Mouse (Mus musculus): Measurements from ENCODE around the gene Rgs7bp. TPM values are rescaled to one million over a fixed set of nuclear protein-coding genes. Genes with fewer than 3 reads are reported as not detected.

Rgs7bp gene
- polyA plus RNA-seq, 1 experiment: not detected

DNA sequence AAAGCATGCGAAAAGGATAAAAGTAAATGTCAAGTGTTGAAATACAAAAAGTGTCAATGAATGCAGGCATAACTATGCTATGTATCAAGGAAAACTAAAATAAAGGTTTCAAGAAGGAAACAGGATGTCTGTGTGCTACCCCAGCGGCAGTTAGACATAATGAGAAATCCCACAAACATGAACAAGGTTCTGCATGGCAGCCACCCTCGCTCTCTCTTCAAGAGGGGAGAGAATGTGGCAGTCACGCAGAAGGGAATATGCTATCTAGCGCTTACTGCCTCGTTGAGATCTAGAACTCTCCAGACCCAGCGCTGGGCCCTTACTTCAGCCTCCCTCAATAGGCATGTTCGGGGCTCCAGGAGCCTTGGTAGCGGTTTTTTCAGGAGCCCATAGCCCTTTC is 38.2 kb downstream of the Rgs7bp start:
- Histone ChIP-seq H3K4me3 (ENCODE audit: insufficient read depth, low read depth, low read length) (no peak overlapping the region), H3K27ac (ENCODE audit: insufficient read depth, low read depth, low read length) (no peak overlapping the region), H3K4me1 (ENCODE audit: control insufficient read depth, insufficient read depth, low read length) (0 out of 2 replicates have a peak, but pooled peaks cover 2% of the 10 kb centered on the region)
- WGBS: 68% methylated on average over 9 of the region's 9 CpGs
- TF ChIP-seq CTCF (IDR thresholded peaks at IDR 0.05; ENCODE audit: insufficient read depth, low read depth, low read length): no peak
- no peak for TF ChIP-seq POLR2A (IDR thresholded peaks at IDR 0.05; ENCODE audit: insufficient read depth, low read depth, low read length)

DNA sequence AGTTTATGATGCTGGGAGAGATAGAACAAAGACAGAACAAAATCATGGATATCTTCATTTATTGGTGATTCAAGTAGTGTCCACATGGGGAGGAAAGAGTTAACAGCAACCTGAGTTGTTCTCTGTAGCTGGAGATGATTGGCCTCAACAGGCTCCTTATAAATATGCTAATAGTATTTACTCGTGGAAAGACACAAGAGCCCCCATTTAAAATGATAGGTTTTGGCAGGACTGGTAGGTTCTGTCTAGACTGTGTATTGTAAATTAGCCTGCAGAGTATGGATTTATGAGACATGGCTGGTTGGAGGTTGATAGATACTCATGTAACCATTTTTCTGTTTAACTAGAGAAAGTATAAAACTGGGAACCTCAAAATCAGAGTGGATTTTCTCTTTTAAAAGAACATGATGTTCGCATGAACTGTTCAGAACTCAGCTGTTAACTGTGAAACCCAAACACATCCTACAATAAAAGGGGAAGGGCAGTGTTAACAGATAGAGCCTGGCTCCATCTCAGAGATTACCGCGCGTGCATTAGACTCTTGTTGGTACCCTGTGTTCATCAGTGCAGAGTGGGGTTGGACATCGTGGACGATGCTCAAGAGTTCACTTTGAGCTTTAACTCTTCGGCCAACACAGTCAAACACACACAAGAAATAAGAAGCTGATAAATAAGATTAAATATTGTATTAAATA is 38.9 kb downstream of the Rgs7bp start:
- Histone ChIP-seq H3K4me1 (ENCODE audit: control insufficient read depth, insufficient read depth, low read length) (0 out of 2 replicates have a peak, but pooled peaks cover 2% of the 10 kb centered on the region), H3K4me3 (ENCODE audit: insufficient read depth, low read depth, low read length) (no peak overlapping the region), H3K27ac (ENCODE audit: insufficient read depth, low read depth, low read length) (no peak overlapping the region)
- 50% methylated on average over 8 of the region's 8 CpGs for WGBS
- TF ChIP-seq POLR2A (IDR thresholded peaks at IDR 0.05; ENCODE audit: insufficient read depth, low read depth, low read length) (no peak), CTCF (IDR thresholded peaks at IDR 0.05; ENCODE audit: insufficient read depth, low read depth, low read length) (no peak)

- H3K27ac ChIP-seq (ENCODE audit: insufficient read depth, low read depth, low read length): no peak overlapping the region
- TF ChIP-seq POLR2A (IDR thresholded peaks at IDR 0.05; ENCODE audit: insufficient read depth, low read depth, low read length): no peak
- no peak for TF ChIP-seq CTCF (IDR thresholded peaks at IDR 0.05; ENCODE audit: insufficient read depth, low read depth, low read length)
- H3K4me3 ChIP-seq (ENCODE audit: insufficient read depth, low read depth, low read length): no peak overlapping the region
- H3K4me1 ChIP-seq (ENCODE audit: control insufficient read depth, insufficient read depth, low read length): no peaks in the 10 kb centered on the region
- 77% methylated on average over 5 of the region's 5 CpGs for WGBS
These were observed 43.4 kb downstream of the Rgs7bp start for GRCm38 (mm10) chr13:105011300-105011699.

DNA sequence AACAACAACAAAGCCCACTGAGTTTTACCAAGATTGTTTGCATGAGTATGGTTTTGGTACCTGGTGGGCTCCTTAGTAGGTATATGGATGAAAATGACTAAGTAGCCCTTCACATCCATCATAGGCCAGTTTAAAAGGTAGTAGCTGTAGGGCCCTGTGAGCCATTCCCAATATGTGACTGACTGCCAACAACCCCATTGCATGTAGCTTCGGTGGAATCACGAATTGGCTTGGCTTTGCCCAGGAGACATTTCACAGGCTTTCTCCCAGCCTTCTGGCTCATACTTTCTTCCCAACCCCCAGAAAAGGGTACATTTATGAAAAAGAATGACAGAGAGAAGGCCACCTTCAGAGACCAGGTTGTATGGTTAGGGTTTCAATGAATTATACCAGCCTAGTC is 45.8 kb downstream of the Rgs7bp start:
- TF ChIP-seq POLR2A (IDR thresholded peaks at IDR 0.05; ENCODE audit: insufficient read depth, low read depth, low read length): no peak
- TF ChIP-seq CTCF (IDR thresholded peaks at IDR 0.05; ENCODE audit: insufficient read depth, low read depth, low read length): no peak
- H3K4me3 ChIP-seq (ENCODE audit: insufficient read depth, low read depth, low read length): no peak overlapping the region
- H3K4me1 ChIP-seq (ENCODE audit: control insufficient read depth, insufficient read depth, low read length): no peaks in the 10 kb centered on the region
- 78% methylated on average over 2 of the region's 2 CpGs for WGBS
- H3K27ac ChIP-seq (ENCODE audit: insufficient read depth, low read depth, low read length): no peak overlapping the region

- H3K27ac ChIP-seq (ENCODE audit: insufficient read depth, low read depth, low read length): 0 out of 2 replicates have a peak overlapping the region, but pooled peaks have one; percentile 5
- no peak overlapping the region for H3K4me3 ChIP-seq (ENCODE audit: insufficient read depth, low read depth, low read length)
- TF ChIP-seq CTCF (IDR thresholded peaks at IDR 0.05; ENCODE audit: insufficient read depth, low read depth, low read length): no peak
- no peak for TF ChIP-seq POLR2A (IDR thresholded peaks at IDR 0.05; ENCODE audit: insufficient read depth, low read depth, low read length)
- WGBS: 81% methylated on average over 2 of the region's 2 CpGs
- no peaks in the 10 kb centered on the region for H3K4me1 ChIP-seq (ENCODE audit: control insufficient read depth, insufficient read depth, low read length)
These were observed 51.9 kb downstream of the Rgs7bp start for GRCm38 (mm10) chr13:105002831-105003157.

GRCm38 (mm10) chr13:105002132-105002830 is 52.4 kb downstream of the Rgs7bp start:
- Histone ChIP-seq H3K4me3 (ENCODE audit: insufficient read depth, low read depth, low read length) (no peak overlapping the region), H3K4me1 (ENCODE audit: control insufficient read depth, insufficient read depth, low read length) (no peaks in the 10 kb centered on the region), H3K27ac (ENCODE audit: insufficient read depth, low read depth, low read length) (0 out of 2 replicates have a peak overlapping the region, but pooled peaks have one; percentile 5)
- TF ChIP-seq POLR2A (IDR thresholded peaks at IDR 0.05; ENCODE audit: insufficient read depth, low read depth, low read length): no peak
- TF ChIP-seq CTCF (IDR thresholded peaks at IDR 0.05; ENCODE audit: insufficient read depth, low read depth, low read length): no peak
- 47% methylated on average over 5 of the region's 5 CpGs for WGBS

- H3K4me3 ChIP-seq (ENCODE audit: insufficient read depth, low read depth, low read length): no peak overlapping the region
- TF ChIP-seq POLR2A (IDR thresholded peaks at IDR 0.05; ENCODE audit: insufficient read depth, low read depth, low read length) (no peak), CTCF (IDR thresholded peaks at IDR 0.05; ENCODE audit: insufficient read depth, low read depth, low read length) (no peak)
- H3K27ac ChIP-seq (ENCODE audit: insufficient read depth, low read depth, low read length): no peak overlapping the region
- 48% methylated on average over 2 of the region's 2 CpGs for WGBS
- no peaks in the 10 kb centered on the region for H3K4me1 ChIP-seq (ENCODE audit: control insufficient read depth, insufficient read depth, low read length)
These were observed 53.0 kb downstream of the Rgs7bp start for GRCm38 (mm10) chr13:105001714-105002113.

DNA sequence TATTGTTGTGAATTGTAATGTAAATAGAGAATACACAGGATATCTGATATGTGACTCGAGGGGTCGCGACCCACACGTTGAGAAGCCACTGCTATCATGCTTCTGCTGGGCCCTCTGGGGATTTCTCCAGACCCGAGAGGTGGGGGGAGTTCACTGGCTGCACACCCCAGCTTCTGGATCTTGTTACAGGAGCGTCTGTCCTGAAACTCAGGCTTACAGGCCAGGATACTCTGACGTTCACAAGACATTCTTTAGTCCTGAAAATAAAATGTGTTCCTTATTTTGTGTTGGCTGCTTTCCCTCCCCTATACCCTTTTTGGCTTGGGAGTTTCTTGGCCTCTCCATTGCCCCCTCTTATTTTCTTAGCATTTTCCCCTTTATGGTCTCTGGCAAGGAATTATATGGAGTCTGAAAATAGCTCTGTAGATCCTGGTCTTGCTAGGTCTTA is 65.9 kb downstream of the Rgs7bp start:
- no peaks in the 10 kb centered on the region for H3K4me1 ChIP-seq (ENCODE audit: control insufficient read depth, insufficient read depth, low read length)
- WGBS: 76% methylated on average over 7 of the region's 7 CpGs

DNA sequence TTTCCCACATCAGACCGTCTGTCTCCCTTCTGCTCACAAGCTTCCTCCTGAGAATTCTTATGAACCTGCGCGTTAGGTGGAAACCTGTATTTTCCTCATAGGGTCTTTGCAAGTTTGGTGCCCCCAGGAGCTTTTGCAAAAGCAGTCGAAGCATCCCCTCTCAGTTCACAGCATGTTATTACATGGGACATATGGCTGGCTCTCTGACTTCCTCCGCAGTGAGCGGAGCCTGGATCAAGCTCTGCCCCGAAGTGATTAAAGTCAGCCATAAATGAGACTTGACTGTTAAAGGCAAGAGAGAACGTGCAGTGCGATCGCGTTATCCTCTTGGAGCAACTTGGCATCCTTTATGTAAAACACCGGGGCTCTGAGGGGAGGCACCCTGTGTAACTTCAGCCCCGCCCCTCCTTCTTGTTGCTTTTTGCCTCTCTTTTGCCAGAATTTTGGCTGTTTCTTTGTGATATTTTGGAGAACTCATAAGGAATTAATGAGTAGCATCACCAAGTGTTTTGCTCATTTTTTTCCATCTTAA is 66.7 kb downstream of the Rgs7bp start:
- H3K4me1 ChIP-seq (ENCODE audit: control insufficient read depth, insufficient read depth, low read length): no peaks in the 10 kb centered on the region
- H3K4me3 ChIP-seq (ENCODE audit: insufficient read depth, low read depth, low read length): no peak overlapping the region
- TF ChIP-seq POLR2A (IDR thresholded peaks at IDR 0.05; ENCODE audit: insufficient read depth, low read depth, low read length) (no peak), CTCF (IDR thresholded peaks at IDR 0.05; ENCODE audit: insufficient read depth, low read depth, low read length) (no peak)
- no peak overlapping the region for H3K27ac ChIP-seq (ENCODE audit: insufficient read depth, low read depth, low read length)
- 77% methylated on average over 13 of the region's 13 CpGs for WGBS

More for the DNA sequence above, 65.9 kb downstream of the Rgs7bp start:
- TF ChIP-seq CTCF (IDR thresholded peaks at IDR 0.05; ENCODE audit: insufficient read depth, low read depth, low read length) (no peak), POLR2A (IDR thresholded peaks at IDR 0.05; ENCODE audit: insufficient read depth, low read depth, low read length) (no peak)
- Histone ChIP-seq H3K4me3 (ENCODE audit: insufficient read depth, low read depth, low read length) (no peak overlapping the region), H3K27ac (ENCODE audit: insufficient read depth, low read depth, low read length) (no peak overlapping the region)
